Mouse (Mus musculus): ENCODE measurements around the gene Depdc5. TPM values are rescaled to one million over a fixed set of nuclear protein-coding genes. Genes with fewer than 3 reads are reported as not detected.

Depdc5 gene
- polyA plus RNA-seq, 1 experiment from 2014 or later, result 6.9 TPM

GRCm38 (mm10) chr5:32955716-32956115, 92.2 kb downstream of the Depdc5 start:
- Histone ChIP-seq H3K27me3 (replicated peaks; ENCODE audit: control insufficient read depth, insufficient read depth, low read length) (no peaks in the 10 kb centered on the region), H3K9ac (ENCODE audit: low read depth, low read length) (no peak overlapping the region), H3K4me3 (ENCODE audit: low read depth, low read length) (no peak overlapping the region), H3K9me3 (ENCODE audit: control insufficient read depth) (no peaks in the 10 kb centered on the region), H3K27ac (ENCODE audit: low read depth, low read length) (no peak overlapping the region), H3K4me1 (replicated peaks; ENCODE audit: control insufficient read depth, insufficient read depth, low read length) (no peaks in the 10 kb centered on the region), H3K4me2 (replicated peaks; ENCODE audit: low read depth) (no peak overlapping the region), H3K36me3 (ENCODE audit: control insufficient read depth, insufficient read depth) (peaks cover 38% of the 10 kb centered on the region)
- no peak for ATAC-seq
- no peak for TF ChIP-seq CTCF (IDR thresholded peaks at IDR 0.05; ENCODE audit: low read depth)
- 79% methylated on average over 4 of the region's 4 CpGs for whole genome bisulfite sequencing

GRCm38 (mm10) chr5:32961616-32962015, 98.1 kb downstream of the Depdc5 start:
- Histone ChIP-seq H3K9me3 (ENCODE audit: control insufficient read depth) (no peaks in the 10 kb centered on the region), H3K4me1 (replicated peaks; ENCODE audit: control insufficient read depth, insufficient read depth, low read length) (no peaks in the 10 kb centered on the region), H3K27ac (ENCODE audit: low read depth, low read length) (no peak overlapping the region), H3K4me2 (replicated peaks; ENCODE audit: low read depth) (no peak overlapping the region), H3K4me3 (ENCODE audit: low read depth, low read length) (no peak overlapping the region), H3K9ac (ENCODE audit: low read depth, low read length) (no peak overlapping the region), H3K36me3 (ENCODE audit: control insufficient read depth, insufficient read depth) (peaks cover 40% of the 10 kb centered on the region), H3K27me3 (replicated peaks; ENCODE audit: control insufficient read depth, insufficient read depth, low read length) (no peaks in the 10 kb centered on the region)
- no peak for TF ChIP-seq CTCF (IDR thresholded peaks at IDR 0.05; ENCODE audit: low read depth)
- 74% methylated on average over 3 of the region's 3 CpGs for WGBS
- ATAC-seq, result no peak

GRCm38 (mm10) chr5:32962581-32962980, 99.1 kb downstream of the Depdc5 start:
- no peaks in the 10 kb centered on the region for H3K27me3 ChIP-seq (replicated peaks; ENCODE audit: control insufficient read depth, insufficient read depth, low read length)
- no peak for ATAC-seq
- H3K4me2 ChIP-seq (replicated peaks; ENCODE audit: low read depth), result no peak overlapping the region
- H3K9ac ChIP-seq (ENCODE audit: low read depth, low read length), result no peak overlapping the region
- no peaks in the 10 kb centered on the region for H3K4me1 ChIP-seq (replicated peaks; ENCODE audit: control insufficient read depth, insufficient read depth, low read length)
- no peak for TF ChIP-seq CTCF (IDR thresholded peaks at IDR 0.05; ENCODE audit: low read depth)
- 84% methylated on average over 1 of the region's 1 CpGs for WGBS
- no peaks in the 10 kb centered on the region for H3K9me3 ChIP-seq (ENCODE audit: control insufficient read depth)
- peaks cover 40% of the 10 kb centered on the region for H3K36me3 ChIP-seq (ENCODE audit: control insufficient read depth, insufficient read depth)
- no peak overlapping the region for H3K4me3 ChIP-seq (ENCODE audit: low read depth, low read length)
- H3K27ac ChIP-seq (ENCODE audit: low read depth, low read length), result no peak overlapping the region

GRCm38 (mm10) chr5:32976541-32976940, 113.0 kb downstream of the Depdc5 start:
- no peak overlapping the region for H3K4me2 ChIP-seq (replicated peaks; ENCODE audit: low read depth)
- H3K36me3 ChIP-seq (ENCODE audit: control insufficient read depth, insufficient read depth), result peaks cover 27% of the 10 kb centered on the region; the same call in 1 of the 2 replicates
- no peak for ATAC-seq
- no peak for TF ChIP-seq CTCF (IDR thresholded peaks at IDR 0.05; ENCODE audit: low read depth)
- no peaks in the 10 kb centered on the region for H3K9me3 ChIP-seq (ENCODE audit: control insufficient read depth)
- no peak overlapping the region for H3K4me3 ChIP-seq (ENCODE audit: low read depth, low read length)
- WGBS, result 77% methylated on average over 4 of the region's 4 CpGs
- no peaks in the 10 kb centered on the region for H3K27me3 ChIP-seq (replicated peaks; ENCODE audit: control insufficient read depth, insufficient read depth, low read length)
- no peak overlapping the region for H3K27ac ChIP-seq (ENCODE audit: low read depth, low read length)
- H3K9ac ChIP-seq (ENCODE audit: low read depth, low read length), result no peak overlapping the region
- no peaks in the 10 kb centered on the region for H3K4me1 ChIP-seq (replicated peaks; ENCODE audit: control insufficient read depth, insufficient read depth, low read length)

GRCm38 (mm10) chr5:32977179-32977578, 113.7 kb downstream of the Depdc5 start:
- H3K36me3 ChIP-seq (ENCODE audit: control insufficient read depth, insufficient read depth), result peaks cover 33% of the 10 kb centered on the region; the same call in 1 of the 2 replicates
- H3K27ac ChIP-seq (ENCODE audit: low read depth, low read length), result no peak overlapping the region
- no peak overlapping the region for H3K4me3 ChIP-seq (ENCODE audit: low read depth, low read length)
- H3K9ac ChIP-seq (ENCODE audit: low read depth, low read length), result no peak overlapping the region
- H3K27me3 ChIP-seq (replicated peaks; ENCODE audit: control insufficient read depth, insufficient read depth, low read length), result no peaks in the 10 kb centered on the region
- no peak overlapping the region for H3K4me2 ChIP-seq (replicated peaks; ENCODE audit: low read depth)
- no peaks in the 10 kb centered on the region for H3K9me3 ChIP-seq (ENCODE audit: control insufficient read depth)
- no peak for TF ChIP-seq CTCF (IDR thresholded peaks at IDR 0.05; ENCODE audit: low read depth)
- no peaks in the 10 kb centered on the region for H3K4me1 ChIP-seq (replicated peaks; ENCODE audit: control insufficient read depth, insufficient read depth, low read length)
- ATAC-seq, result no peak

GRCm38 (mm10) chr5:32985379-32985778, 121.9 kb downstream of the Depdc5 start:
- Histone ChIP-seq H3K27ac (ENCODE audit: low read depth, low read length) (no peak overlapping the region), H3K9me3 (ENCODE audit: control insufficient read depth) (no peaks in the 10 kb centered on the region), H3K36me3 (ENCODE audit: control insufficient read depth, insufficient read depth) (peaks cover 47% of the 10 kb centered on the region), H3K4me1 (replicated peaks; ENCODE audit: control insufficient read depth, insufficient read depth, low read length) (no peaks in the 10 kb centered on the region), H3K4me3 (ENCODE audit: low read depth, low read length) (no peak overlapping the region), H3K4me2 (replicated peaks; ENCODE audit: low read depth) (no peak overlapping the region), H3K9ac (ENCODE audit: low read depth, low read length) (no peak overlapping the region), H3K27me3 (replicated peaks; ENCODE audit: control insufficient read depth, insufficient read depth, low read length) (no peaks in the 10 kb centered on the region)
- 90% methylated on average over 1 of the region's 1 CpGs for WGBS
- TF ChIP-seq CTCF (IDR thresholded peaks at IDR 0.05; ENCODE audit: low read depth), result no peak
- no peak for ATAC-seq

GRCm38 (mm10) chr5:32987873-32988272, 124.4 kb downstream of the Depdc5 start:
- H3K4me2 ChIP-seq (replicated peaks; ENCODE audit: low read depth), result no peak overlapping the region
- H3K36me3 ChIP-seq (ENCODE audit: control insufficient read depth, insufficient read depth), result peaks cover 26% of the 10 kb centered on the region
- no peaks in the 10 kb centered on the region for H3K4me1 ChIP-seq (replicated peaks; ENCODE audit: control insufficient read depth, insufficient read depth, low read length)
- no peak for TF ChIP-seq CTCF (IDR thresholded peaks at IDR 0.05; ENCODE audit: low read depth)
- no peak for ATAC-seq
- H3K9ac ChIP-seq (ENCODE audit: low read depth, low read length), result no peak overlapping the region
- WGBS, result 85% methylated on average over 1 of the region's 1 CpGs
- H3K9me3 ChIP-seq (ENCODE audit: control insufficient read depth), result no peaks in the 10 kb centered on the region
- H3K27me3 ChIP-seq (replicated peaks; ENCODE audit: control insufficient read depth, insufficient read depth, low read length), result no peaks in the 10 kb centered on the region
- no peak overlapping the region for H3K27ac ChIP-seq (ENCODE audit: low read depth, low read length)
- no peak overlapping the region for H3K4me3 ChIP-seq (ENCODE audit: low read depth, low read length)
